Mouse (Mus musculus) ES-E14 (cell line): Measurements from ENCODE around the gene Prss34. TPM values are rescaled to one million over a fixed set of nuclear protein-coding genes. Genes with fewer than 3 reads are reported as not detected.

Source experiments
- DNase-seq: peaks from one replicate; pipeline ENCODE4 v3.0.0-alpha.2; 2013; ENCODE audit warnings: low read depth, low spot score
- H3K27ac ChIP-seq: 2 replicates; pipeline ENCODE4 v1.5.1; 2012; ENCODE audit warnings: low read depth, mild to moderate bottlenecking, low read length, moderate library complexity, mixed read lengths; ENCODE audit not compliant: poor library complexity, insufficient read depth, severe bottlenecking
- H3K36me3 ChIP-seq: 2 replicates; pipeline ENCODE4 v1.6.1; 2012; ENCODE audit warnings: mild to moderate bottlenecking, low read length, moderate library complexity, mixed read lengths; ENCODE audit not compliant: control insufficient read depth, poor library complexity, insufficient read depth, severe bottlenecking
- H3K4me1 ChIP-seq, 2 experiments: fragments of 150-350 bp in 1 of 2; sonication (generic) in 1 of 2; 2 replicates each; pipeline ENCODE4 v1.6.1; 2012; ENCODE audit warnings: low read length in 2 of 2, mild to moderate bottlenecking in 1 of 2, mixed read lengths in 1 of 2; ENCODE audit not compliant: control insufficient read depth in 2 of 2, insufficient read depth in 2 of 2, poor library complexity in 1 of 2
- H3K4me3 ChIP-seq, 2 experiments: fragments of 150-350 bp in 1 of 2; sonication (generic) in 1 of 2; 2 replicates each; pipeline ENCODE4 v1.5.1; 2012; ENCODE audit warnings: low read length in 2 of 2, low read depth in 1 of 2, mild to moderate bottlenecking in 1 of 2, mixed read lengths in 1 of 2; ENCODE audit not compliant: insufficient read depth in 1 of 2, poor library complexity in 1 of 2, severe bottlenecking in 1 of 2
- H3K9ac ChIP-seq: 2 replicates; pipeline ENCODE4 v1.6.1; 2012; ENCODE audit warnings: low read depth, mild to moderate bottlenecking, low read length, mixed read lengths; ENCODE audit not compliant: poor library complexity, insufficient read depth, severe bottlenecking
- H3K9me3 ChIP-seq: fragments of 150-350 bp; sonication (generic); 2 replicates; pipeline ENCODE4 v1.6.1; 2012; ENCODE audit warnings: low read depth, mild to moderate bottlenecking, low read length; ENCODE audit not compliant: control insufficient read depth, insufficient read depth
- CHD2 ChIP-seq: IDR thresholded peaks from 2 replicates; pipeline ENCODE4 v1.6.1; 2014; ENCODE audit warnings: mild to moderate bottlenecking, low read depth, low read length, inconsistent platforms
- HCFC1 ChIP-seq: IDR thresholded peaks from 2 replicates; pipeline ENCODE4 v1.6.1; 2012; ENCODE audit warnings: low read length, inconsistent platforms, borderline replicate concordance; ENCODE audit not compliant: insufficient read depth
- MAFK ChIP-seq: IDR thresholded peaks from 2 replicates; pipeline ENCODE4 v1.6.1; 2014; ENCODE audit warnings: mild to moderate bottlenecking, low read depth, low read length, inconsistent platforms; ENCODE audit not compliant: insufficient read depth
- ZC3H11A ChIP-seq: IDR thresholded peaks from 2 replicates; pipeline ENCODE4 v1.6.1; 2012; ENCODE audit warnings: low read depth, mild to moderate bottlenecking, inconsistent platforms, low read length, borderline replicate concordance
- ZNF384 ChIP-seq: IDR thresholded peaks from 2 replicates; pipeline ENCODE4 v1.6.1; 2012; ENCODE audit warnings: low read depth, low read length, inconsistent platforms
- in situ Hi-C, 2 experiments: fragments of 600-800 bp; cut with MboI; formaldehyde crosslinking; loops; one replicate each; pipeline ENCODE4 v1.15.1; 2025; ENCODE audit warnings: low sequenced_read_pairs in 2 of 2, inconsistent platforms in 1 of 2; ENCODE audit not compliant: unreplicated experiment in 2 of 2
- total RNA-seq: library from RNA; depleted of rRNA; stranded (reverse); fragments of 300-350 nt; gene quantifications from 2 replicates; pipeline ENCODE4 v1.2.3, GENCODE M21; 2012; rRNA removed

The Prss34 gene
- total RNA-seq, 1 experiment: not detected

DNA sequence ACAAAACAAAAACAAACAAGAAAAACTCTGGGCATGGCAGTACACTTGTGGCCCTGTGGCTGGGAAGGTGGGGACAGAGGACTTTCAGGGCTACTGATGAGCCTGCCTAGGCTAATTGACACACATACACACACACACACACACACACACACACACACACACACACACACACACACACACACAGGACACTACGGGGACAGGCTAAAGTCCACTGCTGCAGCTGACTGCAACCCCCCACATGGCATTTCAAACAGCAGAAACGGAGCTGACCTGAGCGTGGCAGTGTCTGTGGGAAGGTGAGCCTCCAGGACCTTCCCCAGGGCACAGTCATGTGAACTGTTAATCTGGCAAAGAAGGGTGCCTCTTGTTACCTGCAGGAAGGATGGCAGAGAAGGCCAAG lies 43.3 kb downstream of the Prss34 start:
- H3K36me3 ChIP-seq: no peaks in the 10 kb centered on the region
- no peak overlapping the region for H3K9ac ChIP-seq
- H3K4me1 ChIP-seq: no peaks in the 10 kb centered on the region
- no peak for DNase-seq
- H3K27ac ChIP-seq: no peak overlapping the region
- in situ Hi-C loops: no loop called here
- no peak overlapping the region for H3K4me3 ChIP-seq
- H3K9me3 ChIP-seq: no peaks in the 10 kb centered on the region
- TF ChIP-seq CHD2 (no peak), HCFC1 (no peak), ZNF384 (no peak), MAFK (no peak), ZC3H11A (no peak)

DNA sequence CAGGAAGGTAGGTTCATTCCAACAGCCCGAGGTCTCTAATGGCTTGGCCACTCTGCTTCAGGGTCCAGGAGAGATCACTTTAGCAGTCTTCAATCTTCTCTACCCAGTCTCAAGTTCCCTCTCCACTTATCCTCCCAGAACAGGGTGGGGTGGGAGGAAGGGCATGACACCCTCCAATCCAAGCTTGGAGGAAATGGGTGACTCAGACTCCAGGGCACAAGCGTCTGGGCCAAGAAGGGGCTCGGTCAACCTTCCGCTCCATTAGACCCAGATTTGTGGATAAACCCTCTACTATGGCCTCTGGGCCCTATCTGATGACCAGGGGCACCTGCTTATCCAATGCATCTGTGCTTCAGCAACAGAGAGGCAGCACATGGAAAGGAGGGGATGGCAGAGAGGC lies 47.3 kb downstream of the Prss34 start, which contains the start of gene Tpsab1:
Tpsab1 (minus strand) TSS at position 101 of the 400 bp plus-strand sequence.
- TF ChIP-seq CHD2 (no peak), ZC3H11A (no peak), ZNF384 (no peak), MAFK (no peak), HCFC1 (no peak)
- Histone ChIP-seq H3K4me1 (no peaks in the 10 kb centered on the region), H3K36me3 (no peaks in the 10 kb centered on the region), H3K9me3 (no peaks in the 10 kb centered on the region), H3K9ac (no peak within 1 kb of the TSS), H3K4me3 (no peak within 1 kb of the TSS), H3K27ac (no peak within 1 kb of the TSS)
- DNase-seq: no peak
- in situ Hi-C loops: no loop called here

Other genes starting within 250 kb of the Prss34 start
- 0.32 and 0.62 TPM in 2 replicates for gene Tmem204, start 214.8 kb upstream of the Prss34 start, total RNA-seq
- gene Telo2, start 182.4 kb upstream of the Prss34 start, total RNA-seq: 34.2 and 47.3 TPM in 2 replicates
- gene Ptx4, start 177.6 kb upstream of the Prss34 start, total RNA-seq: not detected in 2 replicates
- gene Clcn7, start 165.0 kb upstream of the Prss34 start, total RNA-seq: 35.0 and 62.4 TPM in 2 replicates
- gene Ccdc154, start 135.9 kb upstream of the Prss34 start, total RNA-seq: 0.18 and 0.32 TPM in 2 replicates
- gene Gm38655, start 122.9 kb upstream of the Prss34 start, total RNA-seq: not detected in 2 replicates
- 22.8 and 25.5 TPM in 2 replicates for gene BC003965, start 113.8 kb upstream of the Prss34 start, total RNA-seq
- 12.4 and 14.8 TPM in 2 replicates for gene Unkl, start 110.0 kb upstream of the Prss34 start, total RNA-seq
- gene Gnptg, start 58.3 kb upstream of the Prss34 start, total RNA-seq: 17.3 and 28.5 TPM in 2 replicates
- 32.3 and 34.9 TPM in 2 replicates for gene Tsr3, start 58.2 kb upstream of the Prss34 start, total RNA-seq
- 1.4 and 1.9 TPM in 2 replicates for gene Baiap3, start 42.0 kb upstream of the Prss34 start, total RNA-seq
- 427 and 443 TPM in 2 replicates for gene Ube2i, start 23.8 kb upstream of the Prss34 start, total RNA-seq
- not detected in 2 replicates for gene Prss28, start 10.3 kb downstream of the Prss34 start, total RNA-seq
- not detected in 2 replicates for gene Prss29, start 20.3 kb downstream of the Prss34 start, total RNA-seq
- gene Tpsab1, start 47.2 kb downstream of the Prss34 start, total RNA-seq: not detected in 2 replicates
- gene Tpsb2, start 67.9 kb downstream of the Prss34 start, total RNA-seq: not detected in 2 replicates
- gene Tpsg1, start 70.9 kb downstream of the Prss34 start, total RNA-seq: not detected in 2 replicates
- gene Cacna1h, start 135.4 kb downstream of the Prss34 start, total RNA-seq: 2.1 and 5.3 TPM in 2 replicates
- 0.16 TPM in 1 of 2 replicates, not detected in the other for gene Tekt4, start 156.2 kb downstream of the Prss34 start, total RNA-seq
- gene Sstr5, start 198.9 kb downstream of the Prss34 start, total RNA-seq: 0.95 and 1.3 TPM in 2 replicates